ENCODE assay signal across 8 mouse cellular contexts in the genomic region with DNA sequence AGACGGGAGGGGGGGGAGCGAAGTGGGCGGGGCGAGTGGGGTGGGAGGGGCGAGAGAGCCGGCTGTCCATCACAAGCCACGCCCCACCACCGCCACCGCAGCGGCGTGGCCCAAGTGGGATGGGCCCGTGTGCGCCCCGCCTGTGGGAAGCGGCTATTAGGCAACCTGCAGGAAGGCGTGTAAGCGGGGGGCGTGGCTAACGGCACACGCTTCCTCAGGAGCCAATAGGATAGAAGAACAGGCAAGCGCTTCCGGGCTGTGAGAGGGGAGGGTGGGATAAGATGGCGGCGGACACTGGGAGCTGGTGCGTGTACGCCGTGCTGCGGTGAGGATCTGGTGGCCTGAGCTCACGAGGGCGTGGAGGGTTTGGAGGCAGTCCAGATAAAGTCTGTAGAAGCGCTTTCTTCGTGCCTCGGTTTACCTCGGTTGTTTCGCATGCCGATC. TPM values are rescaled to one million over a fixed set of nuclear protein-coding genes. Genes with fewer than 3 reads are reported as not detected.
A peak's percentile ranks its signal among the peaks of the same experiment; 100 is the strongest.
DNase-seq lines count a peak whose midpoint lies in the region; ATAC-seq and TF ChIP-seq lines count a peak whose summit lies in the region.

A gene (plus strand): TSS at position 276 of the 444 bp plus-strand sequence.

- H3K27ac ChIP-seq in forebrain, embryonic 12.5 days: no peak within 1 kb of the TSS
- no peak within 1 kb of the TSS for H3K27ac ChIP-seq in heart, postnatal 0 days (ENCODE audit: low read depth)
- H3K27ac ChIP-seq in liver, embryonic 16.5 days (ENCODE audit: low read length): peak within 1 kb of the TSS; percentile 89
- no peak within 1 kb of the TSS for H3K27ac ChIP-seq in neural tube, embryonic 13.5 days (replicated peaks)
- H3K27ac ChIP-seq in testis, adult 2 months (ENCODE audit: control insufficient read depth, insufficient read depth, low read depth, low read length): peak within 1 kb of the TSS; percentile 62

- TF ChIP-seq CTCF in E14TG2a.4 (conservative IDR thresholded peaks at IDR 0.05; ENCODE audit: low read length): no peak
- TF ChIP-seq CTCF in heart, postnatal 0 days (IDR thresholded peaks at IDR 0.05; ENCODE audit: low read depth): no peak
- TF ChIP-seq CTCF in testis, adult 2 months (IDR thresholded peaks at IDR 0.05; ENCODE audit: control insufficient read depth, insufficient read depth, insufficient replicate concordance, low read depth, low read length): no peak

- peaks cover 38% of the 10 kb centered on the region for H3K36me3 ChIP-seq in E14TG2a.4 (ENCODE audit: insufficient read depth, low read length)
- H3K36me3 ChIP-seq in forebrain, embryonic 12.5 days (replicated peaks): peaks cover 27% of the 10 kb centered on the region
- H3K36me3 ChIP-seq in heart, postnatal 0 days (replicated peaks; ENCODE audit: control insufficient read depth, insufficient read depth, low read length): peaks cover 31% of the 10 kb centered on the region
- peaks cover 7% of the 10 kb centered on the region for H3K36me3 ChIP-seq in liver, embryonic 16.5 days (ENCODE audit: control insufficient read depth, insufficient read depth)
- H3K36me3 ChIP-seq in neural tube, embryonic 13.5 days: peaks cover 21% of the 10 kb centered on the region
- peaks cover 4% of the 10 kb centered on the region; the same call in 1 of the 2 replicates for H3K36me3 ChIP-seq in testis, adult 2 months (ENCODE audit: control insufficient read depth, insufficient read depth, low read length)

- ATAC-seq in forebrain, embryonic 12.5 days (ENCODE audit: low FRiP score): peak; percentile 100
- peak; percentile 100 for ATAC-seq in heart, postnatal 0 days (ENCODE audit: insufficient read depth, low read depth)
- peak; percentile 98 for ATAC-seq in liver, embryonic 16.5 days (ENCODE audit: low read depth)
- peak; percentile 100 for ATAC-seq in neural tube, embryonic 13.5 days (ENCODE audit: low read depth)

- peak within 1 kb of the TSS; percentile 94 for H3K4me3 ChIP-seq in E14TG2a.4 (replicated peaks; ENCODE audit: low read length)
- H3K4me3 ChIP-seq in forebrain, embryonic 12.5 days (replicated peaks): peak within 1 kb of the TSS; percentile 66
- peak within 1 kb of the TSS; percentile 72 for H3K4me3 ChIP-seq in heart, postnatal 0 days (ENCODE audit: low read depth, low read length)
- H3K4me3 ChIP-seq in liver, embryonic 16.5 days (ENCODE audit: low read depth, low read length): peak within 1 kb of the TSS; percentile 80
- H3K4me3 ChIP-seq in neural tube, embryonic 13.5 days: peak within 1 kb of the TSS; percentile 64
- H3K4me3 ChIP-seq in testis, adult 2 months (ENCODE audit: control insufficient read depth, low read depth, low read length): peak within 1 kb of the TSS; percentile 97

- peak within 1 kb of the TSS; percentile 85 for H3K4me2 ChIP-seq in forebrain, embryonic 12.5 days
- H3K4me2 ChIP-seq in heart, postnatal 0 days (ENCODE audit: low read depth, low read length): peak within 1 kb of the TSS; percentile 91
- H3K4me2 ChIP-seq in liver, embryonic 16.5 days (ENCODE audit: low read depth, low read length): peak within 1 kb of the TSS; percentile 84
- peak within 1 kb of the TSS; percentile 83 for H3K4me2 ChIP-seq in neural tube, embryonic 13.5 days

- TF ChIP-seq POLR2A in testis, adult 2 months (IDR thresholded peaks at IDR 0.05; ENCODE audit: control insufficient read depth, low read depth, low read length): peak; percentile 97

- peaks cover 23% of the 10 kb centered on the region for H3K4me1 ChIP-seq in E14TG2a.4 (replicated peaks; ENCODE audit: low read depth, low read length)
- H3K4me1 ChIP-seq in forebrain, embryonic 12.5 days: peaks cover 7% of the 10 kb centered on the region; the same call in 1 of the 2 replicates
- H3K4me1 ChIP-seq in heart, postnatal 0 days (ENCODE audit: control insufficient read depth, insufficient read depth): peaks cover 5% of the 10 kb centered on the region
- H3K4me1 ChIP-seq in liver, embryonic 16.5 days (ENCODE audit: control insufficient read depth, low read depth, low read length): peaks cover 40% of the 10 kb centered on the region
- H3K4me1 ChIP-seq in neural tube, embryonic 13.5 days (replicated peaks): peaks cover 11% of the 10 kb centered on the region
- peaks cover 6% of the 10 kb centered on the region for H3K4me1 ChIP-seq in testis, adult 2 months (ENCODE audit: control insufficient read depth, insufficient read depth, low read length)

- H3K9ac ChIP-seq in forebrain, embryonic 12.5 days: peak within 1 kb of the TSS; percentile 63
- H3K9ac ChIP-seq in heart, postnatal 0 days (replicated peaks; ENCODE audit: low read depth, low read length): peak within 1 kb of the TSS; percentile 51
- peak within 1 kb of the TSS; percentile 86 for H3K9ac ChIP-seq in liver, embryonic 16.5 days (ENCODE audit: low read depth, low read length)
- peak within 1 kb of the TSS; percentile 68 for H3K9ac ChIP-seq in neural tube, embryonic 13.5 days

- no peak for TF ChIP-seq EP300 in heart, postnatal 0 days (IDR thresholded peaks at IDR 0.05; ENCODE audit: low read depth)

- peaks cover 38% of the 10 kb centered on the region for H3K27me3 ChIP-seq in E14TG2a.4 (ENCODE audit: insufficient read depth, low read length)
- H3K27me3 ChIP-seq in forebrain, embryonic 12.5 days: peaks cover 13% of the 10 kb centered on the region
- peaks cover 24% of the 10 kb centered on the region; the same call in 1 of the 2 replicates for H3K27me3 ChIP-seq in heart, postnatal 0 days (ENCODE audit: control insufficient read depth, insufficient read depth, low read length)
- H3K27me3 ChIP-seq in liver, embryonic 16.5 days (ENCODE audit: control insufficient read depth, insufficient read depth, low read depth, low read length): no peaks in the 10 kb centered on the region
- peaks cover 12% of the 10 kb centered on the region for H3K27me3 ChIP-seq in neural tube, embryonic 13.5 days
- no peaks in the 10 kb centered on the region for H3K27me3 ChIP-seq in testis, adult 2 months (ENCODE audit: control insufficient read depth, insufficient read depth, low read length)

- DNase-seq in c-Kit-positive CD71-positive TER-119-positive erythroid progenitor cells, embryonic 14.5 days (ENCODE audit: low spot score): peak; percentile 99
- peak; percentile 95 for DNase-seq in heart, postnatal 0 days (ENCODE audit: low spot score)
- peak; percentile 98 to 99 for DNase-seq in kidney, postnatal 4 days

- under 1% methylated on average over 36 of the region's 36 CpGs for WGBS in forebrain, embryonic 12.5 days
- WGBS in heart, postnatal 0 days: 1% methylated on average over 33 of the region's 36 CpGs
- WGBS in liver, embryonic 16.5 days (ENCODE audit: insufficient replicate concordance): under 1% methylated on average over 28 of the region's 36 CpGs
- WGBS in neural tube, embryonic 13.5 days: under 1% methylated on average over 36 of the region's 36 CpGs

- peaks cover 3% of the 10 kb centered on the region; the same call in 1 of the 2 replicates for H3K9me3 ChIP-seq in E14TG2a.4 (ENCODE audit: low read length)
- no peaks in the 10 kb centered on the region for H3K9me3 ChIP-seq in forebrain, embryonic 12.5 days
- H3K9me3 ChIP-seq in heart, postnatal 0 days (replicated peaks; ENCODE audit: control insufficient read depth, low read length): no peaks in the 10 kb centered on the region
- no peaks in the 10 kb centered on the region for H3K9me3 ChIP-seq in liver, embryonic 16.5 days (replicated peaks; ENCODE audit: control insufficient read depth, low read length)
- H3K9me3 ChIP-seq in neural tube, embryonic 13.5 days: no peaks in the 10 kb centered on the region

RNA-seq across cellular contexts. Expression of the gene that starts here (rescaled TPM):
- 15.4 and 25.6 TPM in 2 replicates for polyA plus RNA-seq in forebrain, embryonic 12.5 days (2016; fragmentation: Nextera tagmentation; extraction: Ambion mirVana)
- 16.3 and 46.8 TPM in 2 replicates for total RNA-seq in heart, postnatal 0 days (2014; rRNA removed; ENCODE audit: low replicate concordance)
- 7.5 and 8.2 TPM in 2 replicates for polyA plus RNA-seq in heart, postnatal 0 days (2015; fragmentation: Nextera tagmentation; extraction: Ambion mirVana)
- 11.0 TPM in 2 replicates for polyA plus RNA-seq in liver, embryonic 16.5 days (2015; fragmentation: Nextera tagmentation; extraction: Ambion mirVana)
- polyA plus RNA-seq in neural tube, embryonic 13.5 days (2015; fragmentation: Nextera tagmentation; extraction: Ambion mirVana): 38.0 and 41.3 TPM in 2 replicates
- polyA plus RNA-seq in testis, adult 2 months (2012; rRNA removed): 4.5 and 5.0 TPM in 2 replicates

Comparison
In these comparisons a context has a peak if more than half of its experiments do, and no peak if none do; other contexts are left out.
1. H3K27ac ChIP-seq: peak in liver, embryonic 16.5 days (single experiment) and testis, adult 2 months (single experiment); none in forebrain, embryonic 12.5 days (single experiment), heart, postnatal 0 days (single experiment) and neural tube, embryonic 13.5 days (single experiment).
2. Peak in every context shown above with its lines, with median percentiles within 50 percentile points of each other: H3K4me3 ChIP-seq, DNase-seq, ATAC-seq, H3K4me2 ChIP-seq and H3K9ac ChIP-seq.